Mouse (Mus musculus) spleen, adult 2 months (tissue): Measurements from ENCODE around the gene Olfr875. TPM values are rescaled to one million over a fixed set of nuclear protein-coding genes. Genes with fewer than 3 reads are reported as not detected.
"Not testable (repeated sequence)": the region's sequence is repeated elsewhere in the genome, so short reads cannot be mapped to it uniquely, and the experiment has no call there.

Source experiments
- DNase-seq, 2 experiments: peaks; one replicate each; pipeline versions ENCODE4 v3.0.0 to v3.0.0-alpha.2; 2012 to 2021; ENCODE audit warnings: low spot score in 2 of 2, low read depth in 1 of 2
- H3K27ac ChIP-seq: fragments of 200-500 bp; 2 replicates; pipeline ENCODE4 v1.5.1; 2012; ENCODE audit warnings: low read length, inconsistent platforms; ENCODE audit not compliant: insufficient read depth
- H3K27me3 ChIP-seq: fragments of 200-500 bp; 2 replicates; pipeline ENCODE4 v1.6.1; 2012; ENCODE audit warnings: mild to moderate bottlenecking, moderate library complexity, low read length, inconsistent platforms; ENCODE audit not compliant: control insufficient read depth, insufficient read depth
- H3K36me3 ChIP-seq: fragments of 200-500 bp; 2 replicates; pipeline ENCODE4 v1.6.1; 2012; ENCODE audit warnings: mild to moderate bottlenecking, low read length, inconsistent platforms; ENCODE audit not compliant: control insufficient read depth, insufficient read depth
- H3K4me1 ChIP-seq: fragments of 200-500 bp; 2 replicates; pipeline ENCODE4 v1.6.1; 2011; ENCODE audit warnings: inconsistent platforms; ENCODE audit not compliant: control insufficient read depth, insufficient read depth, insufficient read length
- H3K4me3 ChIP-seq: fragments of 200-500 bp; 2 replicates; pipeline ENCODE4 v1.5.1; 2011; ENCODE audit warnings: mild to moderate bottlenecking, inconsistent platforms; ENCODE audit not compliant: insufficient read depth, insufficient read length; ENCODE audit errors: extremely low read depth
- CTCF ChIP-seq: fragments of 200-500 bp; IDR thresholded peaks from 2 replicates; pipeline ENCODE4 v1.5.1; 2011; ENCODE audit warnings: mild to moderate bottlenecking, inconsistent platforms; ENCODE audit not compliant: insufficient read depth, insufficient read length, insufficient replicate concordance; ENCODE audit errors: extremely low read depth
- POLR2A ChIP-seq: fragments of 200-500 bp; IDR thresholded peaks from 2 replicates; pipeline ENCODE4 v1.6.1; 2011; ENCODE audit warnings: low read depth, low read length, inconsistent platforms
- WGBS: fragments of 180-500 bp; shearing (Covaris S2); methylation state at CpG from one replicate; pipeline ENCODE4 v1.1.7; 2018; 5-methylcytosine and 5-hydroxymethylcytosine counted together
- polyA plus RNA-seq: library from polyadenylated mRNA; depleted of rRNA; stranded (reverse); fragments of >200 nt; gene quantifications from 2 replicates; pipeline ENCODE4 v1.2.3, GENCODE M21; 2012

Olfr875 gene
- polyA plus RNA-seq, 1 experiment = not detected

DNA sequence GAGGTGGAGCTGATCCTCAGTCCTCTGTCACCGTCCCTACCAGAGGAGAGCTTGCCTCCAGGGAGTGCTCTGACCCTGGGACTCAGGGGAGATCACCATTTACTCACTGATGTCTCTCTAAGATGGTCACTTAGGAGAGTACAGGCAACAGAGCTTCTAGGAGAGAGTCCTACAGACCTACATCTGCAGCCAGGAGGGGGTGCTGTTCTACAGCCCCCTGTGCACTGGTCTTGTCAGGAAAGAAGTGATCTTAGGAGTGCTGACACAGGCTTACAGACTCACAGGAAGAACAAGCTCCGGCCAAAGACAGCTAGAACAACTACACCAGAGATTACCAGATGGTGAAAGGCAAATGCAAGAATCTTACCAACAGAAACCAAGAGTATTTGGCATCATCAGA, 9.1 kb upstream of the Olfr875 start:
- no peak for TF ChIP-seq CTCF
- no peak for TF ChIP-seq POLR2A
- no peak for DNase-seq

DNA sequence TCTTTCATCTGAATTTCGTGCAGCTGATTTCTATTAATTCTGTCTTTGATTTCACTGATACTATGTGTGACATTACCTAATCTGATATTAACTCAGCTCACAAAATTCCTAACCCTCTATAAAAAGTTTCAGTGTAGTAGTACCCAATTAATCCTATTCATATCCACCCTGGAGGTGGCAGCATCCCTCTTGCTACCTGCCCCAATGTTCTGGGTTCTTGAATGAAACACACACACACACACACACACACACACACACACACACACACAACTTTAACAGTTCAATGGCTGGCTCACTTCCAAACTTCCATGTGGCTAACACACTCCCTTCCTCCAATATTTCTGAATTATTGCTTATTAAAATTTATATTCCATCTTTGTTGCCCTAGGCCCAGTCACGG, 996 bp upstream of the Olfr875 start:
- no peak for TF ChIP-seq CTCF
- no peak for TF ChIP-seq POLR2A
- Histone ChIP-seq H3K27me3 (no peaks in the 10 kb centered on the region), H3K27ac (no peak overlapping the region), H3K36me3 (no peaks in the 10 kb centered on the region), H3K4me3 (no peak overlapping the region), H3K4me1 (no peaks in the 10 kb centered on the region)
- WGBS = 77% methylated on average over 2 of the region's 2 CpGs
- DNase-seq = no peak

More for the DNA sequence above, 9.1 kb upstream of the Olfr875 start:
- 55% methylated on average over 2 of the region's 2 CpGs for WGBS
- Histone ChIP-seq H3K27ac (no peak overlapping the region), H3K36me3 (no peaks in the 10 kb centered on the region), H3K4me3 (no peak overlapping the region), H3K4me1 (no peaks in the 10 kb centered on the region), H3K27me3 (no peaks in the 10 kb centered on the region)

DNA sequence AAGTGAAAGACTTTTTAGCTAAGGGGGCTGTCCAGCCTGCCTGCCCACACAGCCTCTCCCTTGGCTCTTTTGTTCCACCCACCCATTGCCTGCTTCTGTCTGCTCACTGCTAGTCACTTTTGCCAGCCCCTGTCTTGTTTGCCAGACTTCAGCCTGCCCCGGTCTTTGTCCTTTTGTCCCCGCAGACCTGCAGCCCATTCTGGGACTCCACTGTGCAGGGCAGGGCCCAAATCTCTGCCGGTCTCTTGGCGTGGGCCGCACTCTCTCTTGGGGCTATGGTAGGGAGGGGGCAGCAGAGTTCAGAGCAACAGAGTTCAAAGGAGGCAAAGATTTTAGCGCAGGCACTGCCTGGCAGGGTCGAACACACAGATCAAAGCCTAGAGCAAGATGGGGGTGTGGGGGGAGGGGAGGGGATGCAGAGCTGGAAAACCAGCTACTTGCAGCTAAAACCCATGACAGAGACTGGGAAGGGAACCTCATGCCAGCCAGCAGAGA, 11.2 kb downstream of the Olfr875 start:
- no peak overlapping the region for H3K4me3 ChIP-seq
- no peak for TF ChIP-seq POLR2A
- no peak for TF ChIP-seq CTCF

DNA sequence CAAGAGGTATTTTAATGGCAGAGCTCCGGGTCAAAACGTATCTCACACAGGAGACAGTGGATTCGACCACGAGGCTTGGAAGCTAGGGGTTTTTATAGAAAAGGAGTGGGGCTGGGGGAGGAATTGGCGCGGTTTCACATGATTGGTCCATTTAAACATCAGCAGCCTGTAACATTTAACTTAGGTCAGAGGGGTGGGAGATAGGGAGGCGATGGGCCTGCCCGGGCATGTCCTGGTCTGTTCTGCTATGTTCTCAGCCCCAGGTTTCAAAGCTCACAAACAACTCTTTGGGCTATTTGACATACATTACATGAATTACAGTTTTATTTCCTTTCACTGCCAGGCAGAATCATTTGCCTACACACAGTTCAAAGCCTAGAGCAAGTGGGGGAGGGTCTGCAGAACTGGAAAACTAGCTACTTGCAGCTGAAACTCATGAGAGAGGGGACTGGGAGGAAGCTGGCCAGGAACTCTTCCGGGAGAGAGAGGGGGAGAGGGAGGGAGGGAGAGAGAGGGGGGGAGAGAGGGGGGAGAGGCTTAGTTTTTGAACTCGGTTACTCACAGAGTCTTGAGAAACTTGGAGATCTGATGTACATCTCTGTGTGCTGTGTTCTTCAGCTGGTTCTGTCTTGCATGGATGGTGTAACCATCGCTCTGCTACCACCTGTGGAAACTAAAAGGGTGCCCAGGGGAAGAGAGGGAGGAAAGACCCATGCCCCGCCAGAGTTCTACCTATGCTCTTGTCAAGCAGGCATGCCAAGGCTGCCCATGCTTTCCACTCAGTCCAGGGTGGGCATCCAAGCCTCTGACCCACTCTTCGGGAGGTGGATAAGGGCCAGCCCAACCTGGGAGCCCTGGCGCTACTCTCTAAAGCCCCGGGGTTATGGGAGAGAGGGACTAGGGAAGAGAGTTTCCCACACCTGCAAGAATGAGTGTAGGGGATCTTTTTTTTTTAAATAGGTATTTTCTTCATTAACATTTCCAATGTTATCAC, 12.0 kb downstream of the Olfr875 start:
- WGBS = 54% methylated on average over 11 of the region's 15 CpGs
- not testable (repeated sequence) for H3K4me3 ChIP-seq, DNase-seq, H3K27me3 ChIP-seq, H3K27ac ChIP-seq, H3K36me3 ChIP-seq, H3K4me1 ChIP-seq

More for the DNA sequence above, 11.2 kb downstream of the Olfr875 start:
- DNase-seq = no peak
- H3K27me3 ChIP-seq = no peaks in the 10 kb centered on the region
- no peak overlapping the region for H3K27ac ChIP-seq
- H3K36me3 ChIP-seq = no peaks in the 10 kb centered on the region
- WGBS = 29% methylated on average over 7 of the region's 7 CpGs
- H3K4me1 ChIP-seq = no peaks in the 10 kb centered on the region

DNA sequence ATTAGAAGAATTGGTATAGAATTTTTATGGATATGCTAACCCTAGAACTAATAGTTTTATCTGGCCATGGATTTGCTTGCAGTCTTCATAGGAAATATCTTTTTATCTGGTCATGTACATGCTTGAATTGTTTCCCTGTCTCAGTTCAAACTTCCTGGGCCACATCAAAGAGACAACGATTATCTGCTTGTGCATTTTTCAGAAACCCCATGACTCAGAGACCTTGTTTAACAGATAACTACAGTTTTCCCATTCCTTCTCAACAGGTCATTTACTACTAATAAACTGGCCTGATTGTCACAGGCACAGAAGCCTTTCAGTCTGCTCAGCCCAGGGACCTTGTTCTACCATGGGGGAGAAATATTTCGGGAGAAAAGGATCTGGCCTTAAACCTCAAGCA, 14.8 kb downstream of the Olfr875 start:
- H3K4me3 ChIP-seq = no peak overlapping the region
- H3K27me3 ChIP-seq = no peaks in the 10 kb centered on the region
- H3K4me1 ChIP-seq = no peaks in the 10 kb centered on the region
- TF ChIP-seq CTCF = no peak
- TF ChIP-seq POLR2A = no peak
- no peak overlapping the region for H3K27ac ChIP-seq
- DNase-seq = no peak
- no peaks in the 10 kb centered on the region for H3K36me3 ChIP-seq
- 71% methylated on average over 2 of the region's 2 CpGs for WGBS

DNA sequence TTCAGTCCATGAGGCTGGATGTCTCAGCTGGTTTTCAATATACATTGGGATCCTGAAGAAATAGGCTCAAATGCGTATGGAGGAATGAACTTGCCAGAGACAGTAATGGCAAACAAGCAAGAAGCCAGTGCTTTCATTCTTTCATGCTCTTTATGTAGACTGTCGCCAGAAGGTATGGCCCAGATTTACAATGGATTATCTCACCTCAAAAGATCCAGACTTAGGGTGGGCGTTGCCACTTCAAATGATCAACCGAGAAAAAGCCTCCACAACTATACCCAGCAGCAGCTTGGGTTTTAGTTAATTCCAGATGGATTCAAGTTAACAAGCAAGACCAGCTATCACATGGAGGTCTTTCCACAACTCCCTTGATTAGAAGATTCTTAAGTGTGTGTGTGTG, 30.4 kb downstream of the Olfr875 start:
- DNase-seq = no peak
- no peaks in the 10 kb centered on the region for H3K4me1 ChIP-seq
- no peaks in the 10 kb centered on the region for H3K36me3 ChIP-seq
- H3K4me3 ChIP-seq = no peak overlapping the region
- H3K27me3 ChIP-seq = no peaks in the 10 kb centered on the region
- TF ChIP-seq POLR2A (no peak), CTCF (no peak)
- 84% methylated on average over 4 of the region's 4 CpGs for WGBS
- no peak overlapping the region for H3K27ac ChIP-seq

DNA sequence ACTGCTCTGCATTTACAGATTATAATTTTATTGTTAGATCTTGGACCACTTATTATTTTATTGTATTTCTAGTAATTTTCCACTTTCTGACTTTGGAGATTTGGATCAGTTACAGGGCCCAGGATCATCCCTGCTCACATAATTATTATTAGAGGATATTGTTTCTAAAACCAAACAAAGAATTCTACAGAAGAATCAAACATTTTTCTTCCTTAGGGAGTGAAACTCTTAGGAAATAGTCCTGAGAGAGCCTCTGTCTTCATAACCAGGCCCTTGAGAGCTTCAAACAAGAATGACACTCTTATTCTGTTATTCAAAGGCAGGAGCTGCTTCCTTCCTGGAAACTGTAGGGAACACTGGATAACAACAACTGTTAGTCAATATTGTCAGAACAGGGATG, 31.1 kb downstream of the Olfr875 start, which contains the start of gene Olfr876:
Olfr876 (plus strand) TSS at position 301 of the 400 bp plus-strand sequence.
- no peaks in the 10 kb centered on the region for H3K36me3 ChIP-seq
- no peak for DNase-seq
- H3K27me3 ChIP-seq = no peaks in the 10 kb centered on the region
- no peak within 1 kb of the TSS for H3K4me3 ChIP-seq
- H3K27ac ChIP-seq = no peak within 1 kb of the TSS
- TF ChIP-seq CTCF = no peak
- no peak for TF ChIP-seq POLR2A
- H3K4me1 ChIP-seq = no peaks in the 10 kb centered on the region
